9 mouse cellular contexts compared by ENCODE assay signal in the genomic region with DNA sequence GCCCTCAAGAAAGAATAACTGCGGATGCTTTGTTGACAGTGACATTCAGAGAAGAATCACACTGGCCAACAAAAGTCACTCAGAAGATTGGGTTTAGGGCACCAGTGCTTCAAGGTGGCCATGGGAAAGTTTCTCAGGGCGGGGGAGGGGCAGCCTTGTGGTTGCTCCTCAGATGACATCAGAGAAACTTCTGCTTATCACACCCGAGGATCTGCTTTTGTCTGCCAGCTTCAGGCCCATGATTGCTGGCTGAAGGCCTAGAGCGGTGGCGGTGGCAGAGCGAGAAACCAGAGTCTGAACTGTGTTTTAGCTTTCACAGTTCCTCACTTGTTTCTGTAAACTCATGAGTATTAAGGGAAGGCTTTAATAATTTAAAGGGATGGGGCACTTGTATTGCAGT. TPM values are rescaled to one million over a fixed set of nuclear protein-coding genes. Genes with fewer than 3 reads are reported as not detected.
A peak's percentile ranks its signal among the peaks of the same experiment; 100 is the strongest.
DNase-seq lines count a peak whose midpoint lies in the region; ATAC-seq and TF ChIP-seq lines count a peak whose summit lies in the region.
"Had no signal": no experiment of that assay in that cellular context is flagged by ENCODE, and none has a peak within 500 bp of the region (broad histone marks: within the 10 kb centered on the region; RNA-seq: fewer than 3 reads in every experiment).

No protein-coding gene starts in this region.

- peak; percentile 42 for DNase-seq in layer of hippocampus, adult 11-12 months (ENCODE audit: low spot score)
- no peak for DNase-seq in layer of hippocampus, adult 9-10 months (ENCODE audit: low spot score)
- DNase-seq in adrenal gland, postnatal 14 days: peak; percentile 74
- peak; percentile 48 for DNase-seq in kidney, postnatal 14 days
- peak in 1 of 2 experiments; percentile 65 for DNase-seq in spleen, adult 2 months (ENCODE audit: low read depth in 1 of 2, low spot score in 2 of 2)
- no peak for DNase-seq in right cerebral cortex, postnatal 25 days
- DNase-seq: liver, embryonic 13.5 days had no signal

- 32% methylated on average over 6 of the region's 6 CpGs for WGBS in spleen, adult 2 months

- no peak for TF ChIP-seq CTCF in spleen, adult 2 months (IDR thresholded peaks at IDR 0.05; ENCODE audit: extremely low read depth, insufficient read depth, insufficient read length, insufficient replicate concordance)

- peaks cover 18% of the 10 kb centered on the region; the same call in 1 of the 2 replicates for H3K4me1 ChIP-seq in spleen, adult 2 months (ENCODE audit: control insufficient read depth, insufficient read depth, insufficient read length)

- H3K4me3 ChIP-seq in spleen, adult 2 months (ENCODE audit: extremely low read depth, insufficient read depth, insufficient read length): no peak overlapping the region
- H3K4me3 ChIP-seq: heart, embryonic 15.5 days; liver, embryonic 13.5 days had no signal

- H3K36me3 ChIP-seq in spleen, adult 2 months (ENCODE audit: control insufficient read depth, insufficient read depth, low read length): no peaks in the 10 kb centered on the region
- H3K36me3 ChIP-seq: heart, embryonic 15.5 days; liver, embryonic 13.5 days had no signal

- no peak for TF ChIP-seq POLR2A in spleen, adult 2 months (IDR thresholded peaks at IDR 0.05; ENCODE audit: low read depth, low read length)

- ATAC-seq in erythroblast, adult 5-6 weeks (replicated peaks; ENCODE audit: low FRiP score, poor library complexity, severe bottlenecking): no peak

- no peaks in the 10 kb centered on the region for H3K27me3 ChIP-seq in spleen, adult 2 months (ENCODE audit: control insufficient read depth, insufficient read depth, low read length)
- H3K27me3 ChIP-seq: heart, embryonic 15.5 days; liver, embryonic 13.5 days had no signal

- peak overlapping the region; percentile 90 for H3K27ac ChIP-seq in spleen, adult 2 months (ENCODE audit: insufficient read depth, low read length)
- H3K27ac ChIP-seq: heart, embryonic 15.5 days; liver, embryonic 13.5 days had no signal

RNA-seq across cellular contexts. Expression of a gene that starts 13.6 kb away (rescaled TPM):
- 19.9 and 27.2 TPM in 2 replicates for total RNA-seq in adrenal gland, postnatal 14 days (2021)
- polyA plus RNA-seq in spleen, adult 2 months (2012; rRNA removed): 12.5 and 13.5 TPM in 2 replicates
- total RNA-seq in erythroblast, adult 5-6 weeks (2015; ENCODE audit: low replicate concordance): 2.5 and 2.7 TPM in 2 replicates
- 2.1 and 2.4 TPM in 2 replicates for total RNA-seq in erythroblast, adult 5-6 weeks (2017; ENCODE audit: low replicate concordance)

RNA-seq across cellular contexts. Expression of a gene that starts 52.0 kb away (rescaled TPM):
- total RNA-seq in adrenal gland, postnatal 14 days (2021): 0.64 and 3.1 TPM in 2 replicates
- polyA plus RNA-seq in spleen, adult 2 months (2012; rRNA removed): 0.14 and 0.27 TPM in 2 replicates
- total RNA-seq in erythroblast, adult 5-6 weeks (2015; ENCODE audit: low replicate concordance): not detected in 2 replicates
- total RNA-seq in erythroblast, adult 5-6 weeks (2017; ENCODE audit: low replicate concordance): not detected in 2 replicates

Comparison
In these comparisons a context has a peak if more than half of its experiments do, and no peak if none do; other contexts are left out.
1. DNase-seq: peak in layer of hippocampus, adult 11-12 months (single experiment), adrenal gland, postnatal 14 days (single experiment) and kidney, postnatal 14 days (single experiment); none in layer of hippocampus, adult 9-10 months (single experiment) and right cerebral cortex, postnatal 25 days (single experiment).